Mouse (Mus musculus) ES-E14 (cell line): ENCODE measurements around the gene Zkscan7.

ENCODE experiments used
- CHD2 ChIP-seq: IDR thresholded peaks from 2 replicates; pipeline ENCODE4 v1.6.1; 2014; ENCODE audit warnings: mild to moderate bottlenecking, low read depth, low read length, inconsistent platforms
- HCFC1 ChIP-seq: IDR thresholded peaks from 2 replicates; pipeline ENCODE4 v1.6.1; 2012; ENCODE audit warnings: low read length, inconsistent platforms, borderline replicate concordance; ENCODE audit not compliant: insufficient read depth
- MAFK ChIP-seq: IDR thresholded peaks from 2 replicates; pipeline ENCODE4 v1.6.1; 2014; ENCODE audit warnings: mild to moderate bottlenecking, low read depth, low read length, inconsistent platforms; ENCODE audit not compliant: insufficient read depth

GRCm38 (mm10) chr9:122860752-122861151 is 24.7 kb upstream of the Zkscan7 start:
- TF ChIP-seq HCFC1 (no peak), CHD2 (no peak), MAFK (no peak)
